Comparison of ENCODE assay signal across 8 mouse cellular contexts in genomic region chr7:126796350-126796932, GRCm38 (mm10). TPM values are rescaled to one million over a fixed set of nuclear protein-coding genes. Genes with fewer than 3 reads are reported as not detected.
A peak's percentile ranks its signal among the peaks of the same experiment; 100 is the strongest.
DNase-seq lines count a peak whose midpoint lies in the region; ATAC-seq and TF ChIP-seq lines count a peak whose summit lies in the region.

No protein-coding gene starts in this region.

- no peaks in the 10 kb centered on the region for H3K9me3 ChIP-seq in kidney, embryonic 15.5 days (replicated peaks)
- no peaks in the 10 kb centered on the region for H3K9me3 ChIP-seq in ES-Bruce4 (replicated peaks; ENCODE audit: control insufficient read depth, insufficient read depth, low read length, poor library complexity, severe bottlenecking)
- no peaks in the 10 kb centered on the region for H3K9me3 ChIP-seq in liver, postnatal 0 days (ENCODE audit: low read length)

- no peak for TF ChIP-seq POLR2A in ES-Bruce4 (IDR thresholded peaks at IDR 0.05; ENCODE audit: insufficient read depth, low read length)

- ATAC-seq in kidney, embryonic 15.5 days (replicated peaks; ENCODE audit: low FRiP score): no peak
- ATAC-seq in liver, postnatal 0 days: no peak

- no peak for DNase-seq in kidney, adult 8-10 months
- peak; percentile 59 for DNase-seq in cerebellum, adult 8-10 months
- peak; percentile 71 for DNase-seq in induced T-regulatory cell, adult 2 months (ENCODE audit: low read depth)
- DNase-seq in liver, postnatal 0 days: peak; percentile 64
- peak; percentile 76 for DNase-seq in thymus, postnatal 4 days
- no peak for DNase-seq in adipocyte (ENCODE audit: low spot score)

- peaks cover 70% of the 10 kb centered on the region for H3K4me1 ChIP-seq in kidney, embryonic 15.5 days
- H3K4me1 ChIP-seq in ES-Bruce4 (ENCODE audit: control insufficient read depth, insufficient read depth, low read length): no peaks in the 10 kb centered on the region
- H3K4me1 ChIP-seq in liver, postnatal 0 days (ENCODE audit: insufficient read depth): peaks cover 37% of the 10 kb centered on the region

- no peaks in the 10 kb centered on the region for H3K27me3 ChIP-seq in kidney, embryonic 15.5 days
- no peaks in the 10 kb centered on the region for H3K27me3 ChIP-seq in ES-Bruce4 (ENCODE audit: control insufficient read depth, insufficient read depth, low read length, poor library complexity, severe bottlenecking)
- H3K27me3 ChIP-seq in liver, postnatal 0 days (ENCODE audit: insufficient read depth, low read length): no peaks in the 10 kb centered on the region

- peaks cover 43% of the 10 kb centered on the region for H3K36me3 ChIP-seq in kidney, embryonic 15.5 days
- H3K36me3 ChIP-seq in ES-Bruce4 (ENCODE audit: control insufficient read depth, insufficient read depth, low read length, poor library complexity, severe bottlenecking): peaks cover 28% of the 10 kb centered on the region
- H3K36me3 ChIP-seq in liver, postnatal 0 days (replicated peaks; ENCODE audit: insufficient read depth, low read length): peaks cover 33% of the 10 kb centered on the region

- peak overlapping the region; percentile 92; the same call in 1 of the 2 replicates for H3K9ac ChIP-seq in kidney, embryonic 15.5 days
- no peak overlapping the region for H3K9ac ChIP-seq in ES-Bruce4 (ENCODE audit: low read depth, poor library complexity, severe bottlenecking)
- H3K9ac ChIP-seq in liver, postnatal 0 days (replicated peaks): no peak overlapping the region; the same call in 1 of the 2 replicates

- H3K4me2 ChIP-seq in kidney, embryonic 15.5 days: peak overlapping the region; percentile 75
- peak overlapping the region; percentile 90 for H3K4me2 ChIP-seq in liver, postnatal 0 days (ENCODE audit: low read depth, low read length)

- H3K27ac ChIP-seq in kidney, embryonic 15.5 days: no peak overlapping the region
- H3K27ac ChIP-seq in ES-Bruce4 (ENCODE audit: insufficient read depth, low read length): no peak overlapping the region
- H3K27ac ChIP-seq in liver, postnatal 0 days (ENCODE audit: low read depth): no peak overlapping the region

- no peak for TF ChIP-seq EP300 in ES-Bruce4 (IDR thresholded peaks at IDR 0.05; ENCODE audit: insufficient read depth, low read depth, low read length)
- TF ChIP-seq EP300 in liver, postnatal 0 days (IDR thresholded peaks at IDR 0.05; ENCODE audit: low read depth): no peak

- 72% methylated on average over 8 of the region's 8 CpGs for WGBS in kidney, embryonic 15.5 days
- WGBS in liver, postnatal 0 days (ENCODE audit: insufficient replicate concordance): 76% methylated on average over 8 of the region's 8 CpGs

- H3K4me3 ChIP-seq in kidney, embryonic 15.5 days (replicated peaks): peak overlapping the region; percentile 81
- peak overlapping the region; percentile 52 for H3K4me3 ChIP-seq in ES-Bruce4 (ENCODE audit: low read depth, low read length)
- no peak overlapping the region; the same call in 1 of the 2 replicates for H3K4me3 ChIP-seq in liver, postnatal 0 days (ENCODE audit: low read depth, low read length)

- no peak for TF ChIP-seq CTCF in ES-Bruce4 (IDR thresholded peaks at IDR 0.05; ENCODE audit: low read depth, low read length)
- TF ChIP-seq CTCF in liver, postnatal 0 days (IDR thresholded peaks at IDR 0.05; ENCODE audit: low read depth): peak; percentile 62

RNA-seq across cellular contexts. Expression of gene Fam57b, which starts 1.0 kb away (rescaled TPM):
- polyA plus RNA-seq in kidney, embryonic 15.5 days (2015; fragmentation: Nextera tagmentation; extraction: Ambion mirVana): 0.52 and 0.54 TPM in 2 replicates
- polyA plus RNA-seq in ES-Bruce4 (2011; ENCODE audit: insufficient read depth, insufficient read length, low read depth, missing spikeins): 2.7 and 4.2 TPM in 2 replicates
- 0.06 and 0.09 TPM in 2 replicates for polyA plus RNA-seq in liver, postnatal 0 days (2015; fragmentation: Nextera tagmentation; extraction: Ambion mirVana)

RNA-seq across cellular contexts. Expression of gene Ppp4c, which starts 4.1 kb away (rescaled TPM):
- polyA plus RNA-seq in kidney, embryonic 15.5 days (2015; fragmentation: Nextera tagmentation; extraction: Ambion mirVana): 257 and 272 TPM in 2 replicates
- 111 and 127 TPM in 2 replicates for polyA plus RNA-seq in ES-Bruce4 (2011; ENCODE audit: insufficient read depth, insufficient read length, low read depth, missing spikeins)
- polyA plus RNA-seq in liver, postnatal 0 days (2015; fragmentation: Nextera tagmentation; extraction: Ambion mirVana): 69.9 and 72.1 TPM in 2 replicates

RNA-seq across cellular contexts. Expression of gene Tbx6, which starts 15.2 kb away (rescaled TPM):
- polyA plus RNA-seq in kidney, embryonic 15.5 days (2015; fragmentation: Nextera tagmentation; extraction: Ambion mirVana): 0.37 and 0.51 TPM in 2 replicates
- 1.7 TPM in 2 replicates for polyA plus RNA-seq in ES-Bruce4 (2011; ENCODE audit: insufficient read depth, insufficient read length, low read depth, missing spikeins)
- polyA plus RNA-seq in liver, postnatal 0 days (2015; fragmentation: Nextera tagmentation; extraction: Ambion mirVana): 0.14 and 0.29 TPM in 2 replicates

RNA-seq across cellular contexts. Expression of gene Ypel3, which starts 19.7 kb away (rescaled TPM):
- 81.5 and 82.2 TPM in 2 replicates for polyA plus RNA-seq in kidney, embryonic 15.5 days (2015; fragmentation: Nextera tagmentation; extraction: Ambion mirVana)
- 56.8 and 62.1 TPM in 2 replicates for polyA plus RNA-seq in ES-Bruce4 (2011; ENCODE audit: insufficient read depth, insufficient read length, low read depth, missing spikeins)
- 65.0 and 74.7 TPM in 2 replicates for polyA plus RNA-seq in liver, postnatal 0 days (2015; fragmentation: Nextera tagmentation; extraction: Ambion mirVana)

RNA-seq across cellular contexts. Expression of gene Gdpd3, which starts 30.3 kb away (rescaled TPM):
- 1.8 and 1.9 TPM in 2 replicates for polyA plus RNA-seq in kidney, embryonic 15.5 days (2015; fragmentation: Nextera tagmentation; extraction: Ambion mirVana)
- 1.8 and 3.6 TPM in 2 replicates for polyA plus RNA-seq in ES-Bruce4 (2011; ENCODE audit: insufficient read depth, insufficient read length, low read depth, missing spikeins)
- polyA plus RNA-seq in liver, postnatal 0 days (2015; fragmentation: Nextera tagmentation; extraction: Ambion mirVana): 0.77 and 1.6 TPM in 2 replicates

Comparison
In these comparisons a context has a peak if more than half of its experiments do, and no peak if none do; other contexts are left out.
1. DNase-seq: peak in cerebellum, adult 8-10 months (single experiment), induced T-regulatory cell, adult 2 months (single experiment), liver, postnatal 0 days (single experiment) and thymus, postnatal 4 days (single experiment); none in kidney, adult 8-10 months (0 of 2) and adipocyte (single experiment).